Mouse (Mus musculus): ENCODE data around the gene Nt5c2. TPM values are rescaled to one million over a fixed set of nuclear protein-coding genes. Genes with fewer than 3 reads are reported as not detected.

Gene Nt5c2
- polyA plus RNA-seq, 2 experiments = 32.9 to 67.1 TPM

DNA sequence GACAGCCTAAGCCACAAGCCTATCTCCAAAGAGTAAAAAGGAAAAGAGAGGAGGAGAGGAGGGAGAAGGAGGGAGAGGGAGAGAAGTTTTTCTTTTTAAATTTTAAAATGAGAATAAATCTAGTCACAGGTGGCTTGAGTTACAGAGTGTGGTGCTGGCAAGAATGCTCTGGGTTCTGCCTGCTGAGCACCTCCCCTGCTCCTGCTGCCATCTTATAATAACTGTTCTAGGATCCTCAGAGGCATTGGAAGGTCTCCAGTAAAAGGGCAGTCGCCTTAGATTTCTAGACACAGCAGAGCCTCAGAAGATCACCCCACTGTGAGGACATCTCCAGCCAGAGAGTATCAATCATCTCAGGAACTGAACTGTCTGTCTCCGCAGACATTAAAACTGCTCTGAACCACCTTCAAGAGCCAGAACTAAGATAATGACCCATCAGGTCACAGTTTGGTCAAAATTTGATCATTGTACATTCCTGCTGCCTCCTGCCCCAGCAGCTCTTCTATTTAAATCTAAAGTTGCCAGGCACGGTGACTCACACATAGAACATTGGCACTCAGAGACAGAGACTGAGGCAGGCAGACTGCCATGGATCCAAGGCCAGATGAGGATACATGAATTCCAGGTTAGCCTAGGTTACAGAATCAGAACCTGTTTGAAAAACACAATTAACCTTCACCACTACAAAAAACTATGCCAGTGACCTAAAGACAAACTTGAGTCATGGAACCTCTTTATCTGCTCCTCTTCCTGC, 25.9 kb upstream of the Nt5c2 start:
- TF ChIP-seq POLR2A (IDR thresholded peaks at IDR 0.05; ENCODE audit: borderline replicate concordance, extremely low read depth, insufficient read depth, insufficient read length) = no peak
- WGBS = 93% methylated on average over 3 of the region's 3 CpGs
- Histone ChIP-seq H3K27me3 (ENCODE audit: control insufficient read depth, insufficient read depth, low read length) (no peaks in the 10 kb centered on the region), H3K4me1 (ENCODE audit: control insufficient read depth, insufficient read depth, low read length) (no peaks in the 10 kb centered on the region), H3K4me2 (replicated peaks; ENCODE audit: low read depth, low read length, severe bottlenecking) (no peak overlapping the region), H3K27ac (replicated peaks; ENCODE audit: low read depth, low read length) (no peak overlapping the region), H3K9me3 (ENCODE audit: control insufficient read depth, low read length) (no peaks in the 10 kb centered on the region), H3K4me3 (replicated peaks; ENCODE audit: low read length) (no peak overlapping the region), H3K36me3 (ENCODE audit: control insufficient read depth, insufficient read depth, low read length) (peaks cover 55% of the 10 kb centered on the region), H3K9ac (ENCODE audit: low read depth, low read length, severe bottlenecking) (no peak overlapping the region)
- ATAC-seq (ENCODE audit: low FRiP score, low read depth) = no peak
- DNase-seq (ENCODE audit: low spot score) = no peak

GRCm38 (mm10) chr19:47036596-47036995, 21.6 kb upstream of the Nt5c2 start:
- H3K4me3 ChIP-seq (replicated peaks; ENCODE audit: low read length) = no peak overlapping the region
- ATAC-seq (ENCODE audit: low FRiP score, low read depth) (no peak), DNase-seq (ENCODE audit: low spot score) (no peak)
- H3K27me3 ChIP-seq (ENCODE audit: control insufficient read depth, insufficient read depth, low read length) = no peaks in the 10 kb centered on the region
- H3K36me3 ChIP-seq (ENCODE audit: control insufficient read depth, insufficient read depth, low read length) = peaks cover 73% of the 10 kb centered on the region
- H3K9me3 ChIP-seq (ENCODE audit: control insufficient read depth, low read length) = no peaks in the 10 kb centered on the region
- 91% methylated on average over 3 of the region's 3 CpGs for WGBS
- H3K4me1 ChIP-seq (ENCODE audit: control insufficient read depth, insufficient read depth, low read length) = no peaks in the 10 kb centered on the region
- no peak overlapping the region for H3K27ac ChIP-seq (replicated peaks; ENCODE audit: low read depth, low read length)
- no peak overlapping the region for H3K4me2 ChIP-seq (replicated peaks; ENCODE audit: low read depth, low read length, severe bottlenecking)
- no peak overlapping the region for H3K9ac ChIP-seq (ENCODE audit: low read depth, low read length, severe bottlenecking)
- TF ChIP-seq POLR2A (IDR thresholded peaks at IDR 0.05; ENCODE audit: borderline replicate concordance, extremely low read depth, insufficient read depth, insufficient read length) = no peak

DNA sequence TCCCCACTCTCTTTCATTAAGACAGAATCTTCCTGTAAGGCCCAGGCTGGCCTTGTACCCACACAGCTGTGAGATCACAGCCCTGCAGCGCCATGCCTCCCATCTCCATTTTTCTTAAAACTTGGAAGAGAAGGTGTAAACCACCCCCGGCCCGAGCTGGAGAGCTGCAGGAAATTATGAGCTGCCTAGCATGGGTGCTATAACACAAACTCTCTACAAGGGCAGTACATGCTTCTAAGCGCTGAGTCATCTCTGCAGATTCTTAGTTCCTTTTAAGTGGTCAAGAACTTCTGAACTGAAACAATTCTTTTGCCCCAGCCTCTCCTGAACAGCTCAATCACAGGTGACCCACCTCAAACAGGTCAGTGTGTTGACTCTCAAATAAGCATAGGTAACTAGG, 20.0 kb upstream of the Nt5c2 start:
- 90% methylated on average over 4 of the region's 4 CpGs for WGBS
- DNase-seq (ENCODE audit: low spot score) (no peak), ATAC-seq (ENCODE audit: low FRiP score, low read depth) (no peak)
- H3K27ac ChIP-seq (replicated peaks; ENCODE audit: low read depth, low read length) = no peak overlapping the region
- H3K36me3 ChIP-seq (ENCODE audit: control insufficient read depth, insufficient read depth, low read length) = peaks cover 58% of the 10 kb centered on the region
- no peaks in the 10 kb centered on the region for H3K27me3 ChIP-seq (ENCODE audit: control insufficient read depth, insufficient read depth, low read length)
- H3K9me3 ChIP-seq (ENCODE audit: control insufficient read depth, low read length) = no peaks in the 10 kb centered on the region
- H3K4me3 ChIP-seq (replicated peaks; ENCODE audit: low read length) = no peak overlapping the region
- no peak overlapping the region for H3K9ac ChIP-seq (ENCODE audit: low read depth, low read length, severe bottlenecking)
- H3K4me1 ChIP-seq (ENCODE audit: control insufficient read depth, insufficient read depth, low read length) = no peaks in the 10 kb centered on the region
- no peak overlapping the region for H3K4me2 ChIP-seq (replicated peaks; ENCODE audit: low read depth, low read length, severe bottlenecking)
- TF ChIP-seq POLR2A (IDR thresholded peaks at IDR 0.05; ENCODE audit: borderline replicate concordance, extremely low read depth, insufficient read depth, insufficient read length) = no peak

DNA sequence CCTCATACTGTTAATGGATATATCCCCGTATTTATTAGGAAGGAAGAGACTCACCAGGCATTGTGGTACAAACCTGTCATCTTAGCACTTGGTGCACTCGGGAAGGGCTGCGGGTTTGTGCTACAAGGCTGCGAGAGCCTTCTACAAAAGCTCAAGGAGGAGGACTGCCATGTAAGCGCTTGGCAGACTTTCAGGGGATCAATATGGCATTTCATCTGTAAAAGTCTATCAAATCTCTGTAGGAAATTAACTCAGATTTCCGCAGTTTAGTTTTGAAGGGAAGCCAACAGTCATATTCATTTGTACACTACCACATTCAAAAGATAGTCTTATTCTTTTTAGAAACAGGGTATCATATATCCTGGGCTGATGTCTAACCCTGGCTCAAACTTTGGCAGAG, 16.8 kb upstream of the Nt5c2 start:
- no peak for DNase-seq (ENCODE audit: low spot score)
- Histone ChIP-seq H3K4me1 (ENCODE audit: control insufficient read depth, insufficient read depth, low read length) (no peaks in the 10 kb centered on the region), H3K36me3 (ENCODE audit: control insufficient read depth, insufficient read depth, low read length) (peaks cover 32% of the 10 kb centered on the region), H3K4me3 (replicated peaks; ENCODE audit: low read length) (no peak overlapping the region), H3K27ac (replicated peaks; ENCODE audit: low read depth, low read length) (no peak overlapping the region), H3K9ac (ENCODE audit: low read depth, low read length, severe bottlenecking) (no peak overlapping the region), H3K9me3 (ENCODE audit: control insufficient read depth, low read length) (no peaks in the 10 kb centered on the region), H3K4me2 (replicated peaks; ENCODE audit: low read depth, low read length, severe bottlenecking) (no peak overlapping the region), H3K27me3 (ENCODE audit: control insufficient read depth, insufficient read depth, low read length) (no peaks in the 10 kb centered on the region)
- no peak for ATAC-seq (ENCODE audit: low FRiP score, low read depth)
- TF ChIP-seq POLR2A (IDR thresholded peaks at IDR 0.05; ENCODE audit: borderline replicate concordance, extremely low read depth, insufficient read depth, insufficient read length) = no peak
- WGBS = 87% methylated on average over 6 of the region's 6 CpGs

DNA sequence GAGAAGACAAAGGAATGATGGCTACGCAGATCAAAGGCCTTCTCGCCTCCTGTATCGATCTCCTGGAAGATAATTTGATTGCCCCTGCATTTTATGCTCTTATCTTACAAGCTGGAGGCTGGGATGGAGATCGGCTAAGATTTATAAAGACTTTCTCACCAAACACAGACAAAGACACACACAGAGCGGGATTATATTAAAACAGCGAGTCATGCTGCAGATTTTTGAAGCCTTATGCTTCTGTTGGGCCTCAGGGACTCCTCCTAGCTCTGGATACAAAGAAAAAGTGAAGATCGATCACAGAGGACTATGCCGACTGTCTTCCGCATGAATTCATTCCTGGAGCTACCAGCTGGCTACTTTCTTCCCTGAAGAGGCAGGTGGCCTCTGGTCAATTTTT, 14.8 kb upstream of the Nt5c2 start:
- H3K27ac ChIP-seq (replicated peaks; ENCODE audit: low read depth, low read length) = no peak overlapping the region
- H3K4me2 ChIP-seq (replicated peaks; ENCODE audit: low read depth, low read length, severe bottlenecking) = no peak overlapping the region
- WGBS = 85% methylated on average over 9 of the region's 9 CpGs
- no peaks in the 10 kb centered on the region for H3K27me3 ChIP-seq (ENCODE audit: control insufficient read depth, insufficient read depth, low read length)
- ATAC-seq (ENCODE audit: low FRiP score, low read depth) (no peak), DNase-seq (ENCODE audit: low spot score) (no peak)
- no peak overlapping the region for H3K9ac ChIP-seq (ENCODE audit: low read depth, low read length, severe bottlenecking)
- H3K4me1 ChIP-seq (ENCODE audit: control insufficient read depth, insufficient read depth, low read length) = no peaks in the 10 kb centered on the region
- H3K4me3 ChIP-seq (replicated peaks; ENCODE audit: low read length) = no peak overlapping the region
- no peak for TF ChIP-seq POLR2A (IDR thresholded peaks at IDR 0.05; ENCODE audit: borderline replicate concordance, extremely low read depth, insufficient read depth, insufficient read length)
- H3K36me3 ChIP-seq (ENCODE audit: control insufficient read depth, insufficient read depth, low read length) = peaks cover 19% of the 10 kb centered on the region
- no peaks in the 10 kb centered on the region for H3K9me3 ChIP-seq (ENCODE audit: control insufficient read depth, low read length)

All from limb, embryonic 14.5 days (tissue).